Mouse (Mus musculus): ENCODE measurements around the gene Sec1.

- TF ChIP-seq GATA1 (IDR thresholded peaks at IDR 0.05; ENCODE audit: low read length) (no peak), TAL1 (IDR thresholded peaks at IDR 0.05; ENCODE audit: low read length) (no peak)
Measured at GRCm38 (mm10) chr7:45683396-45684050, 10.7 kb downstream of the Sec1 start, which contains the start of gene Ntn5.
